Mouse (Mus musculus) spleen, adult 10 weeks (tissue): ENCODE results near the gene Ssr4. TPM values are rescaled to one million over a fixed set of nuclear protein-coding genes. Genes with fewer than 3 reads are reported as not detected.

Experiments used
- polyA plus RNA-seq: library from polyadenylated mRNA; stranded (reverse); fragments of 350-450 nt; fragmentation: Illumina TruSeq; extraction: RNeasy Lipid Tissue Mini Kit (QIAGEN cat#74804); gene quantifications from one replicate; pipeline ENCODE4 v1.2.3, GENCODE M21; 2015; ENCODE audit warnings: low replicate concordance; ENCODE audit not compliant: insufficient read depth

Gene Ssr4
- polyA plus RNA-seq: 171 TPM

GRCm38 (mm10) chrX:73786364-73787224, at the start of gene Ssr4, which contains the start of gene Idh3g:
Gene Ssr4 (plus strand): TSS chrX:73787028.
Gene Idh3g (minus strand): TSS chrX:73786897.

DNA sequence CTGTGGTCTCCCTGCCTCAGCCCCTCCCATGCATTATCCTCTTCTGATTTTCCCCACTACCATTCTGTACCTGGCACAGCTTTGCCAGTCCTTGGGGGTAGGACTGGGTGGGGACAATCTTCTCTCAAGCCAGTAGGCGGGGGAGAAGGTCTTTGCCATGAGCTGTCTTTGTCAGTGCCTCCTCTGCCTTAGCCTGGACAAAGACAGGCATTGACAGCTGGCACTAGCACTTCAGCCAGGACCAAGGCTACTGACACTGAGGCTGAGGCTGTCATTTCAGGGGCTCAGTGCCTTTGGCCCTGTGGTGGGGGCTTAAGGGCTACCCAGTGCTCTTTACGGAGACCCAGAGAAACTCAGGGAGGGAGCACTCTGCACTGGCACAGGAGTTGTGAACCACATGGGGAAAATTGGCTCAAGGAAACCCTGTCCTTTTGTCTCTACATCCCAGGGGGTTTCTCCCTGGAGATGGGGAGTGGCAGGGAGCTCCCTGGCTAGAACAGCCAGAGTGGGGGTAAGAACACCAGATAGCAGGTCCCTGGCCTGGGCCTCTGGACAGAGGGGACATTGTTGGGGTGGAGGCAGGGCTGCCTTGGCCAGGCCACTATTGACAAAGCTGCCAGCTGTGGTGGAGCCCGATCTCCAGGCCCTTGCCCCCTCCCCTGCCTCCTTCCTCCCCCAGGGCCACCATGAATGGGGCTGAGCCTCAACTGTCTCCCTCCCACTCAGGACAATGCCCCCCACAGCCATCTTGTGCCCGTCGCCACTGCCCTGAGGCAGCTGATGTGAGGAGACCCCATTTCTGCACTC, 30.3 kb upstream of the Ssr4 start, which contains the start of gene Plxnb3:
Gene Plxnb3, plus strand, starts transcription at position 757 of the 807 bp plus-strand sequence.

GRCm38 (mm10) chrX:73774168-73774760, 12.6 kb upstream of the Ssr4 start, which contains the start of gene Srpk3:
Gene Srpk3 (plus strand): TSS chrX:73774405.

DNA sequence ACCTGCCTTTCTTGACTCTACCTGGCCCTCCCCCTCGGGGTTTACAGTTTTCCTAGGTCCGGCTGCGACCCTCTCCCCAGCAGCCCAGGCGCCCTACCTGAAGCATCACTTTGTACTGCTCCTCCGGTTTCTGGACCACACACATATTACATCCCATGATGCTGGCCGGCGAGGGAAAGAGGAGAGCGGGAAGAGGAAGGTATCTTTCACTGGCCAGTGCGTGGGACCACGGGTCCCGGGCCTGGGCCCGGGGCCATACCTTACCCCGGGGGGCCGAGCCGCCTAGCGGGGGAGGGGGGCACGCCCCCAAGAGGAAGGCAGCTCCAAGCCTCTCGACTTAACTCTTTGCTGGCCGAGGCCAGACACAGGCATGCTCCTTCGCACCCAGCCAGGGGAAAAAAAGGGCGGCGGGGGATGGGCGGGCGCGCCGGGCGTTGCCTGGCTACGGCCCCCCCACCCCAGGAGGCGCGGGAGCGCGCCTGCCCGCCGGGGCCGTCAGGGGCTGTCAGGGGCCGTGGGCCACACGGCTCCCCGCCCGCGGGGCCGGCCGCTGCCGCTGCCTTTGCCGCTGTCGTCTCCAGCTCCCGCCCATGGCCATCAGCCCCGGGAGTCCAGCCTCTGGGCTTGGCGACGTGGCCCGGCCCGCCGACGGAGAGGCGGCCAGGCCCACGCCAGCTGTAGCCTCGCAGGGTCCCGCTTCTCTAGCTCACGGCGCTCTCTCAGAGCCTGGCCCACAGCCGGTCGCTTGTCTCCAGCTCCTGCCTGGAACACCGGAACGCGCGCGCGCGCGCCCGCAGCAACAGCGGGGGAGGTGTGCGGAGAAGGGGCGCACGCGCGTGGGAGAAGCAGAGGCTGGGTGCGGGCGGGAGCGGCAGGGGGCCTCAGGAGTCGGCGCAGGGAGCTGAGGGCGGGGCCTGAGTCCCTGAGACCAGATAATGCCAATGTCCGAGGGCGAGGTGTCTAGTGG, 37.6 kb downstream of the Ssr4 start, which contains the start of gene Pdzd4:
Gene Pdzd4, minus strand, starts transcription at position 785 of the 967 bp plus-strand sequence.

Other genes starting within 250 kb of the Ssr4 start
- gene Dusp9, start 147.6 kb upstream of the Ssr4 start, polyA plus RNA-seq: 0.32 TPM
- 1.4 TPM for gene Pnck, start 126.9 kb upstream of the Ssr4 start, polyA plus RNA-seq
- gene Slc6a8, start 113.9 kb upstream of the Ssr4 start, polyA plus RNA-seq: 6.1 TPM
- gene Bcap31, start 70.9 kb upstream of the Ssr4 start, polyA plus RNA-seq: 219 TPM
- gene Abcd1, start 70.4 kb upstream of the Ssr4 start, polyA plus RNA-seq: 30.5 TPM
- 0.32 TPM for gene Plxnb3, start 29.9 kb upstream of the Ssr4 start, polyA plus RNA-seq
- 65.4 TPM for gene Srpk3, start 12.6 kb upstream of the Ssr4 start, polyA plus RNA-seq
- gene Idh3g, start 131 bp upstream of the Ssr4 start, polyA plus RNA-seq: 132 TPM
- 2.9 TPM for gene Pdzd4, start 37.9 kb downstream of the Ssr4 start, polyA plus RNA-seq
- not detected for gene Avpr2, start 105.1 kb downstream of the Ssr4 start, polyA plus RNA-seq
- 9.2 TPM for gene L1cam, start 109.1 kb downstream of the Ssr4 start, polyA plus RNA-seq
- gene Arhgap4, start 134.8 kb downstream of the Ssr4 start, polyA plus RNA-seq: 171 TPM
- gene Naa10, start 134.9 kb downstream of the Ssr4 start, polyA plus RNA-seq: 54.0 TPM
- 19.0 TPM for gene Renbp, start 143.8 kb downstream of the Ssr4 start, polyA plus RNA-seq
- 76.2 TPM for gene Hcfc1, start 179.3 kb downstream of the Ssr4 start, polyA plus RNA-seq
- gene Irak1, start 236.9 kb downstream of the Ssr4 start, polyA plus RNA-seq: 130 TPM